Mouse (Mus musculus) ovary, postnatal 14 days (tissue): ENCODE measurements around the gene Nrcam.

ENCODE experiments used
- DNase-seq: peaks from one replicate; pipeline ENCODE4 v3.0.0; 2022; ENCODE audit warnings: low spot score

The Nrcam gene

GRCm38 (mm10) chr12:44617001-44617421 lies 288.3 kb downstream of the Nrcam start:
- DNase-seq, result no peak

- no peak for DNase-seq
Measured at GRCm38 (mm10) chr12:44617488-44617887, 288.8 kb downstream of the Nrcam start.

- no peak for DNase-seq
Measured at GRCm38 (mm10) chr12:44639341-44639921, 310.7 kb downstream of the Nrcam start.

DNA sequence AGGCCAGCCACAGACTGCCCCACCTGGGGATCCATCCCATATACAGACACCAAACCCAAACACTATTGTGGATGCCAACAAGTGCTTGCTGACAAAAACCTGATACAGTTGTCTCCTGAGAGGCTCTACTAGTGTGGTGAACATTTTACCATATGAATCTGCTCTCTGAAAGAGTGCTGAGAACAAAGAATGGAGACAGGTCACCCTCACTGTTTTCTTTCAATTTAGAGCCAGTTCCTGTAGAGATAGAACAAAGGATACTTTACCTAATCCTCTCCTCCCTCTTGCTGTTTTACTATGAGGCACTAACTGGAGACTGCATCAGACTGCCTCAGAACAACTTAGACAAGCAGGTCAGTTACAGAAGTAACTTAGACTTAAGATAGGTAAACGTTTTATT lies 311.9 kb downstream of the Nrcam start:
- DNase-seq, result no peak
